In the genomic region with DNA sequence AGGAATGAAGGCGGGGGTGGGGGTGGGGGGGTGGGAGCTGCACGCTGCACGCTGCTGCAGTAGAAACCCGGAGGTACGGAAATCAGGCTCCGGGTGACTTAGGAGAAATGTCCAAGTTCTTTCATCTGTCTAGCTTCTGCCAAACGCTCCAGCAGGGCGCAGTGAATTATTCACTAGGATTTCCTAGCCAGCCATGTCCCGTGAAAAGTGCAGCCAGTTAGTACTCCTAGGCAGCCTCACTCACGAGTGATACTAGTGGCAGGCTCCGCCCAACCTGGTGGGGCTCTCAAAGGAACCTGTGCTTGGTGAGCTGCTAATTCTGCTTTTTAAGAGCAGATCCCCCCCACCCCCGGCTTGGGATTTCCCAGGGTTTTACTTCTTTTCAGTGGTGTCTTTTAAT, we compare ENCODE assay signal across 16 mouse cellular contexts. TPM values are rescaled to one million over a fixed set of nuclear protein-coding genes. Genes with fewer than 3 reads are reported as not detected.
DNase-seq lines count a peak whose midpoint lies in the region; ATAC-seq and TF ChIP-seq lines count a peak whose summit lies in the region.
"Had no signal": no experiment of that assay in that cellular context is flagged by ENCODE, and none has a peak within 500 bp of the region (broad histone marks: within the 10 kb centered on the region; RNA-seq: fewer than 3 reads in every experiment).

No protein-coding gene starts in this region.

- intact Hi-C loops in heart, postnatal 10 days (cut with DNase I): no loop called here

- ATAC-seq in heart, embryonic 15.5 days (replicated peaks; ENCODE audit: insufficient number of reproducible peaks, insufficient read depth, low FRiP score, low read depth): no peak
- ATAC-seq in liver, postnatal 0 days: no peak
- no peak for ATAC-seq in neural tube, embryonic 15.5 days (ENCODE audit: low FRiP score)
- no peak for ATAC-seq in inflammation-experienced regulatory T-cells, adult 6 months
- ATAC-seq: forebrain, embryonic 15.5 days had no signal

- TF ChIP-seq EP300 in liver, postnatal 0 days (IDR thresholded peaks at IDR 0.05; ENCODE audit: low read depth): no peak

- 0 out of 2 replicates have a peak overlapping the region, but pooled peaks have one; percentile 28 for H3K4me2 ChIP-seq in heart, embryonic 15.5 days
- H3K4me2 ChIP-seq in liver, postnatal 0 days (ENCODE audit: low read depth, low read length): peak overlapping the region; percentile 87
- no peak overlapping the region for H3K4me2 ChIP-seq in neural tube, embryonic 15.5 days
- H3K4me2 ChIP-seq: forebrain, embryonic 15.5 days; limb, embryonic 12.5 days had no signal

- H3K36me3 ChIP-seq in heart, embryonic 15.5 days: no peaks in the 10 kb centered on the region
- H3K36me3 ChIP-seq in liver, postnatal 0 days (replicated peaks; ENCODE audit: insufficient read depth, low read length): no peaks in the 10 kb centered on the region
- H3K36me3 ChIP-seq in neural tube, embryonic 15.5 days: no peaks in the 10 kb centered on the region
- H3K36me3 ChIP-seq: forebrain, embryonic 15.5 days; limb, embryonic 12.5 days had no signal

- H3K27ac ChIP-seq in heart, embryonic 15.5 days: no peak overlapping the region
- peak overlapping the region; percentile 96 for H3K27ac ChIP-seq in liver, postnatal 0 days (ENCODE audit: low read depth)
- H3K27ac ChIP-seq in neural tube, embryonic 15.5 days (replicated peaks): no peak overlapping the region
- H3K27ac ChIP-seq: forebrain, embryonic 15.5 days; limb, embryonic 12.5 days; midbrain, embryonic 10.5 days had no signal

- no peaks in the 10 kb centered on the region for H3K27me3 ChIP-seq in heart, embryonic 15.5 days
- no peaks in the 10 kb centered on the region for H3K27me3 ChIP-seq in liver, postnatal 0 days (ENCODE audit: insufficient read depth, low read length)
- no peaks in the 10 kb centered on the region for H3K27me3 ChIP-seq in neural tube, embryonic 15.5 days (replicated peaks)
- H3K27me3 ChIP-seq: forebrain, embryonic 15.5 days; limb, embryonic 12.5 days had no signal

- no peaks in the 10 kb centered on the region for H3K9me3 ChIP-seq in heart, embryonic 15.5 days (replicated peaks)
- H3K9me3 ChIP-seq in liver, postnatal 0 days (ENCODE audit: low read length): no peaks in the 10 kb centered on the region
- H3K9me3 ChIP-seq in neural tube, embryonic 15.5 days (replicated peaks): no peaks in the 10 kb centered on the region
- H3K9me3 ChIP-seq: forebrain, embryonic 15.5 days; limb, embryonic 12.5 days; midbrain, embryonic 10.5 days had no signal

- DNase-seq in heart, postnatal 10 days: no peak
- DNase-seq in kidney, adult 18-20 months: peak; percentile 53
- DNase-seq in kidney, postnatal 36 days: peak; percentile 75 to 82
- peak; percentile 23 for DNase-seq in liver, postnatal 0 days
- DNase-seq in urinary bladder, postnatal 4 days (ENCODE audit: low spot score in 2 of 2): no peak
- DNase-seq: gastrocnemius, postnatal 14 days; heart, postnatal 36 days; layer of hippocampus, postnatal 36 days; lung, postnatal 14 days; right cerebral cortex, adult 18-20 months had no signal

- H3K4me3 ChIP-seq in heart, embryonic 15.5 days: no peak overlapping the region
- H3K4me3 ChIP-seq in liver, postnatal 0 days (ENCODE audit: low read depth, low read length): 0 out of 2 replicates have a peak overlapping the region, but pooled peaks have one; percentile 4
- no peak overlapping the region for H3K4me3 ChIP-seq in neural tube, embryonic 15.5 days (replicated peaks)
- H3K4me3 ChIP-seq: forebrain, embryonic 15.5 days; limb, embryonic 12.5 days; midbrain, embryonic 10.5 days had no signal

- H3K9ac ChIP-seq in heart, embryonic 15.5 days: no peak overlapping the region
- H3K9ac ChIP-seq in liver, postnatal 0 days (replicated peaks): peak overlapping the region; percentile 47
- H3K9ac ChIP-seq in neural tube, embryonic 15.5 days (replicated peaks): no peak overlapping the region
- H3K9ac ChIP-seq: forebrain, embryonic 15.5 days; limb, embryonic 12.5 days had no signal

- 73% methylated on average over 12 of the region's 12 CpGs for WGBS in heart, embryonic 15.5 days
- 57% methylated on average over 11 of the region's 12 CpGs for WGBS in liver, postnatal 0 days (ENCODE audit: insufficient replicate concordance)
- 70% methylated on average over 12 of the region's 12 CpGs for WGBS in neural tube, embryonic 15.5 days

- TF ChIP-seq CTCF in liver, postnatal 0 days (IDR thresholded peaks at IDR 0.05; ENCODE audit: low read depth): no peak

- H3K4me1 ChIP-seq in heart, embryonic 15.5 days (replicated peaks): peaks cover 43% of the 10 kb centered on the region
- peaks cover 13% of the 10 kb centered on the region for H3K4me1 ChIP-seq in liver, postnatal 0 days (ENCODE audit: insufficient read depth)
- peaks cover 21% of the 10 kb centered on the region for H3K4me1 ChIP-seq in neural tube, embryonic 15.5 days

RNA-seq across cellular contexts. Expression of gene Got2, which starts 3.9 kb away (rescaled TPM):
- polyA plus RNA-seq in heart, embryonic 15.5 days (2015; fragmentation: Nextera tagmentation; extraction: Ambion mirVana): 355 and 390 TPM in 2 replicates
- total RNA-seq in heart, postnatal 10 days (2021): 100 to 1,000 TPM; 638 to 661 TPM
- polyA plus RNA-seq in liver, postnatal 0 days (2015; fragmentation: Nextera tagmentation; extraction: Ambion mirVana): 299 and 308 TPM in 2 replicates
- 235 and 242 TPM in 2 replicates for polyA plus RNA-seq in neural tube, embryonic 15.5 days (2015; fragmentation: Nextera tagmentation; extraction: Ambion mirVana)
- 100 to 1,000 TPM in 2 of 3 experiments, 10 to 100 TPM in 1; 67.0 to 136 (median 118) TPM for polyA plus RNA-seq in inflammation-experienced regulatory T-cells, adult 6 months (2017; shearing (Covaris generic))

RNA-seq across cellular contexts. Expression of gene Slc38a7, which starts 31.2 kb away (rescaled TPM):
- polyA plus RNA-seq in heart, embryonic 15.5 days (2015; fragmentation: Nextera tagmentation; extraction: Ambion mirVana): 10.1 and 13.7 TPM in 2 replicates
- total RNA-seq in heart, postnatal 10 days (2021): 10 to 100 TPM in 1 of 2 experiments, 1 to 10 TPM in 1; 9.9 to 11.5 TPM
- polyA plus RNA-seq in liver, postnatal 0 days (2015; fragmentation: Nextera tagmentation; extraction: Ambion mirVana): 7.0 and 9.4 TPM in 2 replicates
- 21.2 and 23.0 TPM in 2 replicates for polyA plus RNA-seq in neural tube, embryonic 15.5 days (2015; fragmentation: Nextera tagmentation; extraction: Ambion mirVana)
- 1 to 10 TPM; 4.1 to 9.2 (median 6.9) TPM for polyA plus RNA-seq in inflammation-experienced regulatory T-cells, adult 6 months (2017; shearing (Covaris generic))

RNA-seq across cellular contexts. Expression of gene Sap18b, which starts 59.3 kb away (rescaled TPM):
- polyA plus RNA-seq in heart, embryonic 15.5 days (2015; fragmentation: Nextera tagmentation; extraction: Ambion mirVana): 216 and 275 TPM in 2 replicates
- total RNA-seq in heart, postnatal 10 days (2021): 100 to 1,000 TPM in 1 of 2 experiments, 10 to 100 TPM in 1; 97.5 to 101 TPM
- polyA plus RNA-seq in liver, postnatal 0 days (2015; fragmentation: Nextera tagmentation; extraction: Ambion mirVana): 281 and 290 TPM in 2 replicates
- polyA plus RNA-seq in neural tube, embryonic 15.5 days (2015; fragmentation: Nextera tagmentation; extraction: Ambion mirVana): 256 and 276 TPM in 2 replicates
- polyA plus RNA-seq in inflammation-experienced regulatory T-cells, adult 6 months (2017; shearing (Covaris generic)): 100 to 1,000 TPM; 257 to 291 (median 281) TPM

Comparison
In these comparisons a context has a peak if more than half of its experiments do, and no peak if none do; other contexts are left out.
1. DNase-seq: peak in kidney, adult 18-20 months (single experiment), kidney, postnatal 36 days (2 of 2) and liver, postnatal 0 days (single experiment); none in heart, postnatal 10 days (0 of 2) and urinary bladder, postnatal 4 days (0 of 2).